Comparison of ENCODE assay signal across 11 mouse cellular contexts in the genomic region with DNA sequence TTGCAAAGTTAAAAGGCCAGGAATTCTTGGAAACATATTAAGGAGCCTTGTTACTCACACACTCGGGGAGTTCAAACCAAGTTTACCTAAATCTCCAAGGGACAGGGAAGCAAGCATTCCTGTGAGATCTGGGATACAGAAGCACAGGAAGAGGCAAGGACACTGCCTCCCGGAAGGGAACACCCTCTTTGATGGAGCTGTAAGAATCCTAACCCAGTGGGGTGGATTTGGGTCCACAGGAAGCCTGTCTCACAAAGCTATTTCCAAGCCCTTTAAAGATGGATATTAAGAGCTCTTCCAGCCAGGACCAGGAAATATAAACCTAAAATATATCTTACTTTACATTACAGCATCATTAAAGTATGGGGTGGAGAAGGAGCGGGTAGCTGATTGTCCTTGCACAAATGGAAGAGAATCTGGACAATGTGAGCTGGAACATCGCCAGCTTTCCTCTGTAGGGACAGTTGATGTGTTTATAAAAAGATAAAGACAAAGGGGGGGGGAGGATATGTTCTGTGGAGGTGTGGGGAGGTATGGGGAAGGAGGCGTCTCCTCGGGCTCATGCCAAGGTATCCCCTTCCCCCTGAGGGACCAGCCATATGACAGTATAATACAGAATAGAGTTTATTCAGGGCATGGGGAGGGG. TPM values are rescaled to one million over a fixed set of nuclear protein-coding genes. Genes with fewer than 3 reads are reported as not detected.
DNase-seq lines count a peak whose midpoint lies in the region; ATAC-seq and TF ChIP-seq lines count a peak whose summit lies in the region.
"Had no signal": no experiment of that assay in that cellular context is flagged by ENCODE, and none has a peak within 500 bp of the region (broad histone marks: within the 10 kb centered on the region; RNA-seq: fewer than 3 reads in every experiment).

No protein-coding gene starts in this region.

- peaks cover 10% of the 10 kb centered on the region for H3K4me1 ChIP-seq in heart, adult 2 months (ENCODE audit: control insufficient read depth, insufficient read depth, low read length)
- H3K4me1 ChIP-seq in heart, embryonic 11.5 days (ENCODE audit: control insufficient read depth, insufficient read depth, low read length) = no peaks in the 10 kb centered on the region; the same call in 1 of the 2 replicates
- peaks cover 30% of the 10 kb centered on the region for H3K4me1 ChIP-seq in heart, embryonic 13.5 days
- no peaks in the 10 kb centered on the region for H3K4me1 ChIP-seq in liver, embryonic 12.5 days

- no peak for TF ChIP-seq POLR2A in heart, adult 2 months (IDR thresholded peaks at IDR 0.05; ENCODE audit: insufficient read depth, low read depth, low read length)

- no peaks in the 10 kb centered on the region for H3K79me2 ChIP-seq in heart, adult 2 months (replicated peaks; ENCODE audit: control insufficient read depth, insufficient read depth, low read length)

- H3K27ac ChIP-seq in heart, adult 2 months = peak overlapping the region; percentile 43
- H3K27ac ChIP-seq in heart, embryonic 11.5 days (ENCODE audit: low read depth, low read length) = no peak overlapping the region
- H3K27ac ChIP-seq in heart, embryonic 13.5 days (replicated peaks) = 0 out of 2 replicates have a peak overlapping the region, but pooled peaks have one; percentile 32
- H3K27ac ChIP-seq in liver, embryonic 12.5 days = no peak overlapping the region

- DNase-seq in heart, adult 2 months = peak in 1 of 2 experiments; percentile 36
- DNase-seq in kidney, adult 18-20 months = peak; percentile 9
- peak; percentile 53 for DNase-seq in lung, postnatal 10 days
- DNase-seq in cerebellum, postnatal 4 days (ENCODE audit: low spot score in 2 of 2) = no peak
- DNase-seq: cerebellum, adult 11 months; thymus, postnatal 14 days had no signal

- H3K36me3 ChIP-seq in heart, adult 2 months (ENCODE audit: control insufficient read depth, insufficient read depth, low read length) = no peaks in the 10 kb centered on the region
- H3K36me3 ChIP-seq in heart, embryonic 11.5 days (ENCODE audit: control insufficient read depth, insufficient read depth, low read length) = no peaks in the 10 kb centered on the region
- H3K36me3 ChIP-seq in heart, embryonic 13.5 days = no peaks in the 10 kb centered on the region
- no peaks in the 10 kb centered on the region for H3K36me3 ChIP-seq in liver, embryonic 12.5 days
- H3K36me3 ChIP-seq: neural tube, embryonic 13.5 days had no signal

- intact Hi-C loops in heart, adult 2 months (cut with DNase I) = loop anchor here (5.0 kb wide), 1 partner anchor 44 kb away; no protein-coding TSS in a partner anchor

- TF ChIP-seq CTCF in heart, adult 2 months (IDR thresholded peaks at IDR 0.05) = no peak

- H3K9me3 ChIP-seq in heart, embryonic 11.5 days (replicated peaks; ENCODE audit: control insufficient read depth, low read length) = no peaks in the 10 kb centered on the region
- no peaks in the 10 kb centered on the region for H3K9me3 ChIP-seq in heart, embryonic 13.5 days
- H3K9me3 ChIP-seq in liver, embryonic 12.5 days (replicated peaks) = no peaks in the 10 kb centered on the region
- H3K9me3 ChIP-seq: neural tube, embryonic 13.5 days had no signal

- H3K4me2 ChIP-seq in heart, embryonic 11.5 days = no peak overlapping the region
- H3K4me2 ChIP-seq in heart, embryonic 13.5 days = no peak overlapping the region
- H3K4me2 ChIP-seq in liver, embryonic 12.5 days = no peak overlapping the region
- H3K4me2 ChIP-seq: neural tube, embryonic 13.5 days had no signal

- H3K4me3 ChIP-seq in heart, adult 2 months = no peak overlapping the region
- no peak overlapping the region for H3K4me3 ChIP-seq in heart, embryonic 11.5 days (ENCODE audit: low read depth, low read length)
- no peak overlapping the region for H3K4me3 ChIP-seq in heart, embryonic 13.5 days
- no peak overlapping the region for H3K4me3 ChIP-seq in liver, embryonic 12.5 days
- H3K4me3 ChIP-seq: neural tube, embryonic 13.5 days had no signal

- WGBS in heart, adult 2 months = 39% methylated on average over 6 of the region's 6 CpGs
- 49% methylated on average over 6 of the region's 6 CpGs for WGBS in heart, embryonic 11.5 days (ENCODE audit: insufficient replicate concordance)
- WGBS in heart, embryonic 13.5 days = 36% methylated on average over 6 of the region's 6 CpGs
- WGBS in liver, embryonic 12.5 days (ENCODE audit: insufficient replicate concordance) = 61% methylated on average over 6 of the region's 6 CpGs

- TF ChIP-seq EP300 in heart, adult 2 months (IDR thresholded peaks at IDR 0.05; ENCODE audit: insufficient read depth, low read depth, low read length) = peak; percentile 83

- no peak for ATAC-seq in heart, embryonic 11.5 days (replicated peaks; ENCODE audit: insufficient number of reproducible peaks, low FRiP score, low TSS enrichment)
- no peak for ATAC-seq in heart, embryonic 13.5 days (ENCODE audit: extremely low read depth, insufficient number of reproducible peaks, low FRiP score, low TSS enrichment)
- ATAC-seq in liver, embryonic 12.5 days = no peak
- no peak for ATAC-seq in frontal cortex, adult (ENCODE audit: low TSS enrichment)

- H3K27me3 ChIP-seq in heart, adult 2 months (ENCODE audit: control insufficient read depth, insufficient read depth, low read length) = no peaks in the 10 kb centered on the region
- H3K27me3 ChIP-seq in heart, embryonic 11.5 days (ENCODE audit: control insufficient read depth, insufficient read depth, low read length) = no peaks in the 10 kb centered on the region
- H3K27me3 ChIP-seq in heart, embryonic 13.5 days (replicated peaks) = no peaks in the 10 kb centered on the region
- H3K27me3 ChIP-seq in liver, embryonic 12.5 days (replicated peaks) = 0 out of 2 replicates have a peak, but pooled peaks cover 4% of the 10 kb centered on the region
- H3K27me3 ChIP-seq: neural tube, embryonic 13.5 days had no signal

- H3K9ac ChIP-seq in heart, adult 2 months (ENCODE audit: low read depth, low read length) = no peak overlapping the region
- H3K9ac ChIP-seq in heart, embryonic 11.5 days (ENCODE audit: low read depth, low read length) = no peak overlapping the region
- no peak overlapping the region for H3K9ac ChIP-seq in heart, embryonic 13.5 days
- no peak overlapping the region for H3K9ac ChIP-seq in liver, embryonic 12.5 days
- H3K9ac ChIP-seq: neural tube, embryonic 13.5 days had no signal

RNA-seq across cellular contexts. Expression of a gene that starts 28.1 kb away (rescaled TPM):
- total RNA-seq in heart, adult 2 months (2021) = 10 to 100 TPM; 38.3 to 40.2 TPM
- 32.6 and 55.3 TPM in 2 replicates for polyA plus RNA-seq in heart, adult 2 months (2012; rRNA removed)
- polyA plus RNA-seq in heart, embryonic 11.5 days (2014; fragmentation: Nextera tagmentation; extraction: Ambion mirVana) = 35.0 and 41.4 TPM in 2 replicates
- polyA plus RNA-seq in heart, embryonic 13.5 days (2015; fragmentation: Nextera tagmentation; extraction: Ambion mirVana) = 26.6 and 28.8 TPM in 2 replicates
- 13.1 and 14.6 TPM in 2 replicates for polyA plus RNA-seq in liver, embryonic 12.5 days (2016; fragmentation: Nextera tagmentation; extraction: Ambion mirVana)

Comparison
In these comparisons a context has a peak if more than half of its experiments do, and no peak if none do; other contexts are left out.
1. H3K27ac ChIP-seq: peak in heart, adult 2 months (single experiment) and heart, embryonic 13.5 days (single experiment); none in heart, embryonic 11.5 days (single experiment) and liver, embryonic 12.5 days (single experiment).
2. DNase-seq: peak in kidney, adult 18-20 months (single experiment) and lung, postnatal 10 days (single experiment); none in cerebellum, postnatal 4 days (0 of 2).